Mouse (Mus musculus) urinary bladder, postnatal 36 days (tissue): ENCODE data around the gene Zfp91.

ENCODE experiments used
- DNase-seq, 2 experiments: peaks; one replicate each; pipeline ENCODE4 v3.0.0; 2022; ENCODE audit warnings: low spot score in 2 of 2, mixed read lengths in 1 of 2

Zfp91 gene

GRCm38 (mm10) chr19:12795511-12796327 is at the start of gene Zfp91, which contains the start of gene Lpxn:
TSS of gene Zfp91 (minus strand) at chr19:12796126.
TSS of gene Lpxn (plus strand) at chr19:12796193.
- peak; percentile 91 to 96 for DNase-seq

- no peak for DNase-seq
These were observed 42.6 kb upstream of the Zfp91 start for GRCm38 (mm10) chr19:12838507-12838906.

- DNase-seq, result no peak
These were observed 37.7 kb upstream of the Zfp91 start for GRCm38 (mm10) chr19:12833625-12834024.

GRCm38 (mm10) chr19:12831559-12831958 is 35.6 kb upstream of the Zfp91 start:
- DNase-seq, result no peak

- DNase-seq, result no peak
These were observed 35.0 kb upstream of the Zfp91 start for GRCm38 (mm10) chr19:12830823-12831430.

GRCm38 (mm10) chr19:12824549-12824948 is 28.6 kb upstream of the Zfp91 start:
- DNase-seq, result no peak

- no peak for DNase-seq
These were observed 24.5 kb upstream of the Zfp91 start for GRCm38 (mm10) chr19:12820383-12820782.

GRCm38 (mm10) chr19:12818507-12818906 is 22.6 kb upstream of the Zfp91 start:
- no peak for DNase-seq

GRCm38 (mm10) chr19:12813883-12814282 is 18.0 kb upstream of the Zfp91 start:
- no peak for DNase-seq

GRCm38 (mm10) chr19:12812644-12813364 is 16.9 kb upstream of the Zfp91 start:
- no peak for DNase-seq

GRCm38 (mm10) chr19:12806214-12806613 is 10.3 kb upstream of the Zfp91 start:
- DNase-seq, result no peak

GRCm38 (mm10) chr19:12805730-12806129 is 9.8 kb upstream of the Zfp91 start:
- DNase-seq, result no peak

- no peak for DNase-seq
These were observed 8.3 kb upstream of the Zfp91 start for GRCm38 (mm10) chr19:12804237-12804636.

GRCm38 (mm10) chr19:12802830-12803229 is 6.9 kb upstream of the Zfp91 start:
- DNase-seq, result no peak

GRCm38 (mm10) chr19:12801046-12801445 is 5.1 kb upstream of the Zfp91 start:
- no peak for DNase-seq

GRCm38 (mm10) chr19:12800621-12801020 is 4.7 kb upstream of the Zfp91 start:
- no peak for DNase-seq

- no peak for DNase-seq
These were observed 3.2 kb upstream of the Zfp91 start for GRCm38 (mm10) chr19:12799081-12799480.

GRCm38 (mm10) chr19:12798404-12798803 is 2.5 kb upstream of the Zfp91 start:
- DNase-seq, result no peak

GRCm38 (mm10) chr19:12797071-12797470 is 1.1 kb upstream of the Zfp91 start:
- DNase-seq, result no peak

- DNase-seq, result peak; percentile 72 to 77
These were observed 504 bp upstream of the Zfp91 start for GRCm38 (mm10) chr19:12796328-12796931.

GRCm38 (mm10) chr19:12795110-12795509 is 816 bp downstream of the Zfp91 start:
- no peak for DNase-seq
